Mouse (Mus musculus) forebrain, embryonic 11.5 days (tissue): Measurements from ENCODE around the gene Fbxo36. TPM values are rescaled to one million over a fixed set of nuclear protein-coding genes. Genes with fewer than 3 reads are reported as not detected.

Source experiments
- ATAC-seq: fragments of 200-750 bp; cut with Nextera tagmentation; replicated peaks from 2 replicates; pipeline ENCODE4 v1.8.0; 2017; ENCODE audit warnings: moderate TSS enrichment; ENCODE audit not compliant: low FRiP score
- DNase-seq: peaks from one replicate; pipeline ENCODE4 v3.0.0-alpha.2; 2017; ENCODE audit warnings: low spot score
- H3K27ac ChIP-seq: fragments of 300-500 bp; sonication (generic); 2 replicates; pipeline ENCODE4 v1.5.1; 2014; ENCODE audit warnings: low read depth, low read length
- H3K27me3 ChIP-seq: fragments of 300-500 bp; sonication (generic); 2 replicates; pipeline ENCODE4 v1.6.1; 2014; ENCODE audit warnings: mild to moderate bottlenecking, low read length, mixed read lengths; ENCODE audit not compliant: control insufficient read depth, insufficient read depth
- H3K36me3 ChIP-seq: fragments of 300-500 bp; sonication (generic); 2 replicates; pipeline ENCODE4 v1.6.1; 2014; ENCODE audit warnings: mild to moderate bottlenecking, low read length, moderate library complexity, mixed read lengths; ENCODE audit not compliant: control insufficient read depth, insufficient read depth
- H3K4me1 ChIP-seq: fragments of 300-500 bp; sonication (generic); replicated peaks from 2 replicates; pipeline ENCODE4 v1.6.1; 2014; ENCODE audit warnings: low read length, mixed read lengths; ENCODE audit not compliant: control insufficient read depth, insufficient read depth
- H3K4me2 ChIP-seq: fragments of 300-500 bp; sonication (generic); 2 replicates; pipeline ENCODE4 v1.6.1; 2014; ENCODE audit warnings: low read depth, mild to moderate bottlenecking, low read length, moderate library complexity, mixed read lengths; ENCODE audit not compliant: severe bottlenecking
- H3K4me3 ChIP-seq: fragments of 300-500 bp; sonication (generic); 2 replicates; pipeline ENCODE4 v1.5.1; 2014; ENCODE audit warnings: low read depth, low read length
- H3K9ac ChIP-seq: fragments of 300-500 bp; sonication (generic); 2 replicates; pipeline ENCODE4 v1.6.1; 2014; ENCODE audit warnings: low read length
- H3K9me3 ChIP-seq: fragments of 300-500 bp; sonication (generic); 2 replicates; pipeline ENCODE4 v1.6.1; 2016; ENCODE audit warnings: low read length, mixed read lengths; ENCODE audit not compliant: control insufficient read depth
- WGBS: fragments of 180-500 bp; shearing (Covaris S2); extraction: QIAGEN DNeasy Blood & Tissue Kit; methylation state at CpG from one replicate; pipeline ENCODE4 v1.1.7; 2014; 5-methylcytosine and 5-hydroxymethylcytosine counted together
- polyA plus RNA-seq: library from polyadenylated mRNA; unstranded; fragments of >200 nt; fragmentation: Nextera tagmentation; extraction: Ambion mirVana; gene quantifications from 2 replicates; pipeline ENCODE4 v1.2.1, GENCODE M21; 2014

The Fbxo36 gene
- polyA plus RNA-seq, 1 experiment from 2014 or later, result 10.3 TPM

DNA sequence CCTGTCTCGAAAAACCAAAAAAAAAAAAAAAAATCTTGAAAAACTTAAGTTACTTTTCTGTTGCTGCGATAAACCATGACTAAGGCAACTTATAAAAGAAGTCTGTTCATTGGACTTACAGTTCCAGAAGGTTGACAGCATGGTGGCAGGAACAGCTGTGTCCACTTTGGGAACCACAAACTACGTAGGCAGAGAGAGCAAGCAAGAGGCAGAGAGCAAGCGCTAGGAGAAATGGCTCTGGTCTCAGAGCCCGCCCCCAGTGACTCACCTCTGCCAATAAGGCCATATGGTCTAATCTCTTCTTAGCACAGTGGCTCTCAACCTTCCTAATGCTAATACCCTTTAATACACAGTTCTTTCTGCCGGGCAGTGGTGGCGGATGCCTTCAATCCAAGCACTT lies 10.2 kb downstream of the Fbxo36 start:
- 94% methylated on average over 7 of the region's 7 CpGs for WGBS
- Histone ChIP-seq H3K9me3 (no peaks in the 10 kb centered on the region), H3K9ac (no peak overlapping the region), H3K4me2 (no peak overlapping the region), H3K36me3 (no peaks in the 10 kb centered on the region), H3K4me1 (no peaks in the 10 kb centered on the region), H3K27me3 (no peaks in the 10 kb centered on the region), H3K27ac (no peak overlapping the region), H3K4me3 (no peak overlapping the region)
- no peak for DNase-seq
- no peak for ATAC-seq

DNA sequence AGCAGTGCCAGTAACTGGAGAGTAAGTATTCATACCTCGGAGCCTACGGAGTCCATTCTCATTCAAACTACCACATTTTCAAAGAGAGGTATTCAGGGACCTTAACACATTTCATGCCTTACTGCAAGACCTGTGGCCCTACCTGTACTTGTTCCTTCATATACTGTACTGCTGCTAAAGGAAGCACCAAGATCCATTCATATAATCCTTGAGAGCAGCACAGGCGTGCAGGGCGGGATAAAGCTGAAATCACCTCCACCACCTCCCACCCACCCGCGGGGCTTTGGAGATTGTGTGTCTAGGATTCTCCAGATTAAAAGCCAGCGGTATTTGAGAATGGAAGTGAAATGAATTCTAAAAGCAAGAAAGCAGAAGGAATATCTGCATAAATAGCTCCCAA lies 10.8 kb downstream of the Fbxo36 start:
- Histone ChIP-seq H3K4me2 (no peak overlapping the region), H3K27ac (no peak overlapping the region), H3K9me3 (no peaks in the 10 kb centered on the region), H3K36me3 (no peaks in the 10 kb centered on the region), H3K27me3 (no peaks in the 10 kb centered on the region), H3K9ac (no peak overlapping the region), H3K4me1 (no peaks in the 10 kb centered on the region), H3K4me3 (no peak overlapping the region)
- 92% methylated on average over 7 of the region's 7 CpGs for WGBS
- ATAC-seq, result no peak
- no peak for DNase-seq

DNA sequence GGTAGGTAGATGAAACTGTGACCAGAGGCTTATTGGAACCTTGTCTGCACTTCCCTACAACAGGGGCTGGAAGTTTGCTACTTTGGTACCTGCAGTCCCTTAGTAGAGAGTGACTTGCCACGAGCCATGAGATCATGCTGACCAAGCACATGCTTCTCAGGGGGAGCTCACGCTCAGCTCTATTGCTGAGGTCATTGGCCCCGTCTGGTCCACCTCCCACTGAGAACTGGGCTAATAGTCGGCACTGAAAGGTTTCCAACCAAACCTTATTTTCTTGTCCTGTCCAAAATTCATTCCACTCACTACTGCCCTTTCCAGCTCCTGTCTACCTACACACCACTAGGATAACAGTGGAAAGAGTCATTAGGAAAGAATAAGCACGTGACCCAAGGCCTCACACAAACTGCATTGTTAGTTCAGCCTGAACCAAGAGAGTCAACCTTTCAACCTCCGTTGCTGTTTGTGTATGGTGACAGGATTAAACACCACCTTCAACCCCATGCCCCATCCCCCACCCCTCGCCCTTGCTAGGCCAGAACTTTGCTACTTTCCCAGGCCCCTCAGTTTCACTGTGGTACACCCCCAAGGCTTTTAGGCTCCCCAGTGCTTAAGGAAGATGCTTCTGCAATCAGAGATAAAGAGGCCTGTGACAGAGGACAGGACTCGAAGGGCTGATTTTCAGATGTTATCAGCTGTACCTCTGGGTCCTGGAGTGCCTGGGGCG lies 12.0 kb downstream of the Fbxo36 start:
- Histone ChIP-seq H3K4me3 (no peak overlapping the region), H3K4me1 (no peaks in the 10 kb centered on the region), H3K36me3 (no peaks in the 10 kb centered on the region), H3K27me3 (no peaks in the 10 kb centered on the region), H3K9me3 (no peaks in the 10 kb centered on the region), H3K27ac (no peak overlapping the region), H3K9ac (no peak overlapping the region), H3K4me2 (no peak overlapping the region)
- no peak for ATAC-seq
- WGBS, result 30% methylated on average over 9 of the region's 9 CpGs
- DNase-seq, result no peak

DNA sequence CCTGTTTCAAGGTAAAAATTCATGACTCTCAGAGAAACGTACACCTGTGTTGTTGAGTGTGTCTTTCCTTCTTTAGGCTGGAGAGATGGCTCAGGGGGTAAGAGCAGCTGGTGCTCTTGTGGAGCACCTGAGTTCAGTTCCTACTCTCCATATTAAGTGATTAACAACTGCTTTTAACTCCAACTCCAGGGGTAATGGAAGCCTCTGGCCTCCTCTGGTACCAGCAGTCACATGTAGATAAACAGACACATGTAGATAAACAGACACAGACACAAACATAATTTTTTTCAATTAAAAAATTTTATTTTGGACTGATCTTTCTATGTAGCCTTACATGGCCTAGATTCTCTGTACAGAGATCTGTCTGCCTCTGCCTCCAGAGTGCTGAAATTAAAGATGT lies 14.1 kb downstream of the Fbxo36 start:
- ATAC-seq, result no peak
- Histone ChIP-seq H3K9ac (no peak overlapping the region), H3K4me1 (no peaks in the 10 kb centered on the region), H3K36me3 (no peaks in the 10 kb centered on the region), H3K27ac (no peak overlapping the region), H3K4me3 (no peak overlapping the region), H3K9me3 (no peaks in the 10 kb centered on the region), H3K27me3 (no peaks in the 10 kb centered on the region), H3K4me2 (no peak overlapping the region)
- WGBS, result 81% methylated on average over 1 of the region's 1 CpGs
- DNase-seq, result no peak

DNA sequence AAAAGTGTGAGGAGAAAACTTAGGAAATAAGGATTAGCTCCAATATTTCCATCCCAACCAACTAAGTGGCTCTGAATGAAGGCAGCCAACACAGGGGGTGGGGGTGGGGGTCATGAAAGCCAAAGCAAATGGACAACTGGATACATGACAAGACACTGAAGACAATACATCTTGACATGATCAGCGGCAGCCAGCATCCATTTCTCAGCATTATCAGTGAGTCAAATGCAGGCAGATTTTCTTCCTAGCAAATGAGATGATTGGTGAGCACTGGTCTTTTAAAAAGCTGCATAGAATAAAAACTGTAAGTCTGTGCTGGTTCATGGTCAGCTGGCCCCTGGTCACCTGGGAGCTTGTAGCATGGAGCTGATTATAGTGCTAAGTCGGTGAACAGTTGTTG lies 15.3 kb downstream of the Fbxo36 start:
- no peak overlapping the region for H3K27ac ChIP-seq
- no peak overlapping the region for H3K9ac ChIP-seq
- 84% methylated on average over 2 of the region's 2 CpGs for WGBS
- H3K4me1 ChIP-seq, result no peaks in the 10 kb centered on the region
- no peaks in the 10 kb centered on the region for H3K27me3 ChIP-seq
- no peaks in the 10 kb centered on the region for H3K9me3 ChIP-seq
- DNase-seq (no peak), ATAC-seq (no peak)
- no peaks in the 10 kb centered on the region for H3K36me3 ChIP-seq
- no peak overlapping the region for H3K4me3 ChIP-seq
- no peak overlapping the region for H3K4me2 ChIP-seq

DNA sequence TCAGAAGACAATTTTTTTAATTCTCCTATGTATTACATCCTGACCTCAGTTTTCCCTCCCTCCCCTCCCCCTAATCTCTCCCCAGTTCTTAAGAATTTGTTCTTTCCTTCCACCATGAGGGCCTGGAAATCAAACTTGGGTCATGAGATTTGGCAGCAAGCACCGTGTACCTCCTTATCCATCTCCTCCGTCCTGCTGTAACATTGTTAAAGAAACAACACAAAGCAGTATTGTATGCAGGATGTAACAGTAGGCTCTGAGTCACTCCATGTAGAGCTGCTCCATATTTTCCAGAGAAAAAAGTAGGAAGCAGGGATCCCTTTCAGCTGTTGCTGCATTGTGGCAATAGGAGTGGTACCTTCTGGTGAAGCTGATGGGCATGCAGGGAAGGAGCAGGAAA lies 16.1 kb downstream of the Fbxo36 start:
- Histone ChIP-seq H3K9ac (no peak overlapping the region), H3K4me2 (no peak overlapping the region), H3K36me3 (no peaks in the 10 kb centered on the region), H3K4me1 (no peaks in the 10 kb centered on the region), H3K27me3 (no peaks in the 10 kb centered on the region), H3K9me3 (no peaks in the 10 kb centered on the region), H3K27ac (no peak overlapping the region), H3K4me3 (no peak overlapping the region)
- ATAC-seq, result no peak
- WGBS, result 84% methylated on average over 2 of the region's 2 CpGs
- DNase-seq, result no peak

DNA sequence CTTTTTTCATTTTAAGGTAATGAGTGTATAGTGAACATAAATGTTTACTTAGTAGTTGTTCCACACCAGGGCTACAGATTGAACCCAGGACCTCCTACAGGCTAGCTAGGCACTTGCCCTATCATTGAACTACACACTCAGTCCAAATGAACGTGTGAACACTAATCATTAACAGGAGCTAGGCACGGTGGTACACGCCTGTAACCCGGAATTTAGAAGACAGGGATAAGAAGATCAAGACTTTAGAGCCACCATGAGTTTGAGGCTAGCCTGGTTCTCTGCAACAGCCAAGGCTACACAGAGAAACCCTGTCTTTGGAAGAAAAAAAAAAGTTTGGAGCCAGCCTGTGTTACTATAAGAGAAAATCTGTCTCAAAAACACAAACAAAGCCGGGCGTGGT lies 20.0 kb downstream of the Fbxo36 start:
- ATAC-seq, result no peak
- no peaks in the 10 kb centered on the region for H3K4me1 ChIP-seq
- no peak for DNase-seq
- no peak overlapping the region for H3K9ac ChIP-seq
- H3K27ac ChIP-seq, result no peak overlapping the region
- WGBS, result 95% methylated on average over 6 of the region's 6 CpGs
- no peaks in the 10 kb centered on the region for H3K27me3 ChIP-seq
- H3K36me3 ChIP-seq, result no peaks in the 10 kb centered on the region
- H3K4me3 ChIP-seq, result no peak overlapping the region
- H3K4me2 ChIP-seq, result no peak overlapping the region
- H3K9me3 ChIP-seq, result no peaks in the 10 kb centered on the region

DNA sequence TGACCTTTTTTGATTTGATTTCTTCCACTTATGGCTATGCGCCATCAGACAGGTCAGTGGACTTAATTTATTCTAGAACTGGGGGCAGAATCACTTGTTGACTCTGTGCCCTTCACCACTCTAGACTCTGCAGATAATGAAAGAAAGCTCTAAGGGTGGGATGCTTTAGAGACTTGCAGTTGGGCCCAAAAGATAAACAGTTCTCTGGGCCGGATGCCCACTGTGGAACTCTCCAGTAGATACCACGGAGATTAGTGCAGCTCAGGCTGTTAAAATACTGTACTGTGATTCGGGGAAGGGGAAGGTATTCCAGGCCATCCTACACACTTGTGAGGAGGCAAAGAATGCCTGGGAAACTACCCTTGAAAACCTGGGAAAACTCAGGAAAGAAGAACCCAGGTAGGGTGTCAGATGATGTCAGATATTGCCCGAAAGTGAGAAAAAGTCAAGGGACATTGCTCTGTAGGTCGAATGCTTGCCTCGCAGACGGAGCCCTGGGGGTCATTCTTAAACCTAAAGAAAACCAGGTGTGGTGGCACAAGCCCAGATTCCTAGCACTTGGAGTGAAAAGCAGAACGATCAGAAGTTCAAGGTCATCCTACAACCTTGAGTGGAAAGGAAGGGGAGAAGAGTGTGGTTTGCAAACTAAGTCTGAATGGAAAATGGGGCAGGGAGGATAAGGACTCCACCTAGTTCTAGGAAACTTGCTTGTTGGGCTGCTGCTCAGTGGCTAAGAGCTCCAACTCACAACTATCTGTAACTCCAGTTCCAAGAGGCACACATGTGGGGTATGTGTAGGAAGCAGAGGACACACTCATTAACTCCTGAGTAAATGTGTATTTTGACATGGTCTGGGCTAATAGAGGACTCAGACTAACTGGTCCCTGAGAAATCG lies 21.0 kb downstream of the Fbxo36 start:
- no peak for DNase-seq
- Histone ChIP-seq H3K9ac (no peak overlapping the region), H3K27me3 (no peaks in the 10 kb centered on the region), H3K9me3 (no peaks in the 10 kb centered on the region), H3K4me1 (no peaks in the 10 kb centered on the region), H3K4me3 (no peak overlapping the region), H3K36me3 (no peaks in the 10 kb centered on the region), H3K4me2 (no peak overlapping the region), H3K27ac (no peak overlapping the region)
- no peak for ATAC-seq
- 86% methylated on average over 10 of the region's 10 CpGs for WGBS
